Mouse (Mus musculus) heart, adult 2 months (tissue): ENCODE measurements around the gene Trmt1.

Experiments used
- CTCF ChIP-seq: fragments of 200-600 bp; IDR thresholded peaks from 2 replicates; pipeline ENCODE4 v1.8.1; 2022; ENCODE audit warnings: antibody characterized with exemption, mild to moderate bottlenecking, moderate library complexity
- EP300 ChIP-seq: fragments of 200-500 bp; IDR thresholded peaks from 2 replicates; pipeline ENCODE4 v1.6.1; 2011; ENCODE audit warnings: low read depth, low read length, control low read depth; ENCODE audit not compliant: insufficient read depth
- POLR2A ChIP-seq: fragments of 200-500 bp; IDR thresholded peaks from 2 replicates; pipeline ENCODE4 v1.6.1; 2011; ENCODE audit warnings: mild to moderate bottlenecking, low read depth, low read length, control low read depth; ENCODE audit not compliant: insufficient read depth

- no peak for TF ChIP-seq POLR2A
- no peak for TF ChIP-seq CTCF
- no peak for TF ChIP-seq EP300
Observed at GRCm38 (mm10) chr8:84703466-84704249, 17.6 kb downstream of the Trmt1 start.
